Mouse (Mus musculus): ENCODE results near the gene Alg3.

DNA sequence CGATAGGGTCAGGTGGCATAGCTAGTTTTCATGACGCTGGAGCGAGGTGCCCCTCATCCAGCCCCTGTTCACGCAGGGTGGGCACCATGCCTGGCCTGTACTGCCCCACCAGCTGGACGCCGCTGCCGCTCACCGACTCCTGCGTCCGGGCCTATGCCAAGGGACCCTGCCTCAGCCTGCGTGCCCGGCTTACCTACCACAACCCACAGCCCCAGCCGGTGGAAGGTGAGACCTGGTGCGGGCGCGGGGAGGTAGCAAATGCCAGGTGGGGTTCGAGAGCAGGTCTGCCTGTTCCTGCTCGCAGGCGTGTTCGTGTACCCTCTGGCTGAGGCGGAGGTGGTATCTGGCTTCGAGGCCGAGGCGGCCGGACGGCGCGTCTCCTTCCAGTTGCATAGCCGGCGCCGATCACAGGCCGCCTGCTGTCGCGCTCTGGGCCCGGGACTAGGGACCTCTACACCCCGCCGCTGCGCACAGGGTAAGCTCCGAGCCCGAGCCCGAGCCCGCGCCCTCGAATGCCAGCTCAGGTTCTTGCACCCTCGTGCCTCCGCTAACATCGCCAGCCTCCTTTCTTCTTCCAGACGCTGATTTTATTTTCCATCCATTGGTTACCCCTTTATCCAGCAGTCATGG, 20.3 kb downstream of the Alg3 start:
- TF ChIP-seq POLR2A (IDR thresholded peaks at IDR 0.05; ENCODE audit: borderline replicate concordance, insufficient read depth, low read length) = no peak
- TF ChIP-seq CTCF (IDR thresholded peaks at IDR 0.05; ENCODE audit: borderline replicate concordance, insufficient read depth, low read depth, low read length) = no peak
